Mouse (Mus musculus): Measurements from ENCODE around the gene Lbx1. TPM values are rescaled to one million over a fixed set of nuclear protein-coding genes. Genes with fewer than 3 reads are reported as not detected.

Gene Lbx1
- polyA plus RNA-seq, 1 experiment from 2014 or later = 0.22 TPM

DNA sequence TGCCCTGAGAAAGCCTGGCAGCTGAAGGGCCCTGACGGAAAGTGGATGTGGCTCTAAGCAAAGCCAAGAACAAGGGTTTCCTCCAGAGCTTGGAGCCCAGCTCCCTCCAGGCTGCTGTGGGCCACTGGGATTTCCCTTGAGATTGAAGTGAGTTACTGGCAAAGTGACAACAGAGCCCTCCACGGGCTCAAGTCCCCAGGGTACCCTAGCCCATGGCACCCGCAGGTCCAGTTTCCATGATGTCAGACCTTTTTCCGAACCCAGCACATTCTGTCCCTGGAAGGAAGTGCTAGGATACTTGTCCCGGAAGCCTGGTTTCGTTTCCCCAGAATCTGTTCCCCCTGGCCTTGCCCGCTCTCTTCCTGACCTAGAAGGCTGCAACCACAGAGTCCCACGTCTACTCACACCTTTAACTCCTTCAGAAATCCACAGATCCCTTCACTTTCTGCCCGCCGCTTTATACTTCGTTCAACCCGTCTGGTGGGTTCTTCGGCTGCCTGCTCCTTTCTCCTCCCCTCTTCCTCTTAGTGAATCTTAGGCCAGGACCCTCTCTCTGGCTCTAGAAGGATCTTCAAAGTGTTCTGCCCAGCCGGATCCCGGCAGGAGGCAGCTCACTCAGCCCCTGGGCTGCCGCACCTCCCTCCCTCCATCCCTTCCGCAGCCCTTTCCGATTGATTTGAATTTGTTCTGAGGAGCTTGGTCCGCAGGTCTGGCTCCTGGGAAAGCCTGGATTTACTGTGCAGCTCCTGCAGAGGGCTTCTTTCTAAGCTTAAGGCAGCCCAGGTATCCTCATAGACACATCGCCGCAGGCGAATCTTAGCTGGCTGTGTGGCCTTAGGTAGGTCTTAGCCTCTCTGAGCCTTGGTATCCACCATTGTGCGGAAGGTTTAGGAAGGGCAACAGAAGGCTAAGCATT is 7.0 kb upstream of the Lbx1 start:
- peaks cover 100% of the 10 kb centered on the region for H3K27me3 ChIP-seq (replicated peaks; ENCODE audit: low read depth, poor library complexity, severe bottlenecking)
- WGBS = under 1% methylated on average over 23 of the region's 23 CpGs
- no peaks in the 10 kb centered on the region for H3K9me3 ChIP-seq
- no peak overlapping the region for H3K4me3 ChIP-seq
- peak; percentile 60 for DNase-seq (ENCODE audit: low spot score)
- H3K36me3 ChIP-seq (replicated peaks) = no peaks in the 10 kb centered on the region
- no peak overlapping the region for H3K27ac ChIP-seq (replicated peaks)
- H3K4me1 ChIP-seq = peaks cover 20% of the 10 kb centered on the region

GRCm38 (mm10) chr19:45242017-45242347 is 6.4 kb upstream of the Lbx1 start:
- DNase-seq (ENCODE audit: low spot score) = peak; percentile 35
- WGBS = 7% methylated on average over 4 of the region's 4 CpGs
- no peaks in the 10 kb centered on the region for H3K36me3 ChIP-seq (replicated peaks)
- peaks cover 100% of the 10 kb centered on the region for H3K27me3 ChIP-seq (replicated peaks; ENCODE audit: low read depth, poor library complexity, severe bottlenecking)
- H3K27ac ChIP-seq (replicated peaks) = no peak overlapping the region
- no peak overlapping the region for H3K4me3 ChIP-seq
- peaks cover 25% of the 10 kb centered on the region for H3K4me1 ChIP-seq
- H3K9me3 ChIP-seq = no peaks in the 10 kb centered on the region

DNA sequence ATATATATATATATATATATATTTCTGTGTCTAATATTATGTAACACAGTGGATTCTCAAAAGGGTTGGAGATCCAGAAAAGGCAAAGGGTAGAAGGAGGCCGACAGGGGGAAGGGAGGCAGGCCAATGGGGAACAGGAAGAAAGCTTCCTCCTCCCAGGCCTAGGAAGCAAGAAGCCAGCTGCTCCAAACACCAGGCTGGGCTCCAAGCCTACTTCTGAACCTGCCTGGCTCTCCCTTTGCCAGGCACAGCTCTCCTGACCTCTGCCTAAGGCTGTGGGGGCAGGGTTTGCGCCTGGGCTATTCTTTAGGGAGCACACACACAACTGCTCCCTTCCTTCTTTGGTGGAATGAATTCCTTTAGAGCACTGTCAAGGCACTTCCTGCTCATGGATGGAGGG is 4.4 kb upstream of the Lbx1 start:
- no peak overlapping the region for H3K4me3 ChIP-seq
- peaks cover 45% of the 10 kb centered on the region for H3K4me1 ChIP-seq
- H3K27ac ChIP-seq (replicated peaks) = no peak overlapping the region
- H3K9me3 ChIP-seq = no peaks in the 10 kb centered on the region
- H3K27me3 ChIP-seq (replicated peaks; ENCODE audit: low read depth, poor library complexity, severe bottlenecking) = peaks cover 100% of the 10 kb centered on the region
- no peak for DNase-seq (ENCODE audit: low spot score)
- H3K36me3 ChIP-seq (replicated peaks) = no peaks in the 10 kb centered on the region
- WGBS = 0% methylated on average over 2 of the region's 2 CpGs

GRCm38 (mm10) chr19:45239191-45239590 is 3.6 kb upstream of the Lbx1 start:
- no peak overlapping the region for H3K4me3 ChIP-seq
- H3K27me3 ChIP-seq (replicated peaks; ENCODE audit: low read depth, poor library complexity, severe bottlenecking) = peaks cover 100% of the 10 kb centered on the region
- H3K9me3 ChIP-seq = no peaks in the 10 kb centered on the region
- no peaks in the 10 kb centered on the region for H3K36me3 ChIP-seq (replicated peaks)
- H3K4me1 ChIP-seq = peaks cover 48% of the 10 kb centered on the region
- DNase-seq (ENCODE audit: low spot score) = no peak
- WGBS = 13% methylated on average over 1 of the region's 1 CpGs
- no peak overlapping the region for H3K27ac ChIP-seq (replicated peaks)

DNA sequence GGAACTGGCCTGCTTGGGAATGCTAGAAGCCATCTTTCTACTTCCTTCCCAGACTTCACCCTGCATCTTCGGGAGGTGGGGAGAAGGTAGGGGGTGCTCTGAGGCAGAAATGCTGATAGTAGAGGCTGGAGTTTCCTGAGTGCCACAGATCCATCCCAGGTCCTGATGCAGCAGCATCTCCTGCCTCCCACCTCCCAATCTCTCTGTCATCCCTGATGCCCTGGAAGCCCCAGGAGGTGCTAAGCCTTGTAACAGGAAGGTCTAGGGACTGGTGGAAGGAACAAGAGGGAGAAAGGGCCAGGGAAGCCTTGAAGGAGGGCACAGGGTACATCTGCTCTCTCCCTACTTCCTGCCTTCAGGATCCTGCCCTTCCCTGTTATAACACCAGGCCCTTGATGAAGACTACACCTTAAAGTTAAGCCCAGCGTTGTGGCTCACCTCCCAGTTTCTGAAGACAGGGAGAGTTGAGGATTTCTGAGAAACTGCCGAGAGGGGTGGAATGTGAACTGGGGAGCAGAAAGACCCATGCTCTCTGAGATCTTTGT is 2.1 kb upstream of the Lbx1 start:
- Histone ChIP-seq H3K4me3 (no peak overlapping the region), H3K27ac (replicated peaks) (no peak overlapping the region), H3K9me3 (no peaks in the 10 kb centered on the region), H3K27me3 (replicated peaks; ENCODE audit: low read depth, poor library complexity, severe bottlenecking) (peaks cover 100% of the 10 kb centered on the region), H3K4me1 (peaks cover 44% of the 10 kb centered on the region), H3K36me3 (replicated peaks) (no peaks in the 10 kb centered on the region)
- no peak for DNase-seq (ENCODE audit: low spot score)
- WGBS = 3% methylated on average over 3 of the region's 3 CpGs

- Histone ChIP-seq H3K27me3 (replicated peaks; ENCODE audit: low read depth, poor library complexity, severe bottlenecking) (peaks cover 100% of the 10 kb centered on the region), H3K27ac (replicated peaks) (no peak overlapping the region), H3K4me1 (peaks cover 38% of the 10 kb centered on the region), H3K4me3 (peak overlapping the region; percentile 48; the same call in 1 of the 2 replicates), H3K36me3 (replicated peaks) (no peaks in the 10 kb centered on the region), H3K9me3 (no peaks in the 10 kb centered on the region)
- peak; percentile 16 for DNase-seq (ENCODE audit: low spot score)
- WGBS = under 1% methylated on average over 8 of the region's 8 CpGs
Observed at GRCm38 (mm10) chr19:45237099-45237498, 1.5 kb upstream of the Lbx1 start.

- Histone ChIP-seq H3K36me3 (replicated peaks) (no peaks in the 10 kb centered on the region), H3K4me3 (peak overlapping the region; percentile 48), H3K27ac (replicated peaks) (peak overlapping the region; percentile 14; the same call in 1 of the 2 replicates), H3K9me3 (no peaks in the 10 kb centered on the region), H3K27me3 (replicated peaks; ENCODE audit: low read depth, poor library complexity, severe bottlenecking) (peaks cover 100% of the 10 kb centered on the region), H3K4me1 (peaks cover 39% of the 10 kb centered on the region)
- under 1% methylated on average over 39 of the region's 39 CpGs for WGBS
- DNase-seq (ENCODE audit: low spot score) = peak; percentile 83
Observed at GRCm38 (mm10) chr19:45236363-45236942, 841 bp upstream of the Lbx1 start.

DNA sequence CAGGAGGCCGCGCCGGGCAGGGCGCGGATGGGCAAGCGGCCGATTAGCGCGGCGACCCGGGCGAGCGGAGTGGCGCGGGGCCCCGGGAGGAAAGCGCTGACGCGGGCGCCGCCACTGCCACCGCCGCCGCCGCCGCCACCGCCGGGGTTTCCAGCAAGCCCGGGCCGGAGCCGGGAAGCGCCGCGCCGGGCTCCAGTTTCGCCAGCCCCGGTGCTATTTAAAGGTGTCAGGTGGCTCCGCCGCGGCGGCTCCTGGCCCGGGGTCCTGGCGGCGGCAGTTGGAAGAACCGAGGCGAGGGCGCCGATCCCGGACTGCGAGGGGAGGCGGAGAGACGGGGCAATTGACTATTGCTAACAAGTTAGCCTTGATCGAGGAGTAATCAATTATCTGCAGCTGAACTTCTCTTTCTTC is 276 bp downstream of the Lbx1 start:
- Histone ChIP-seq H3K4me1 (peaks cover 47% of the 10 kb centered on the region), H3K9me3 (no peaks in the 10 kb centered on the region), H3K27me3 (replicated peaks; ENCODE audit: low read depth, poor library complexity, severe bottlenecking) (peaks cover 100% of the 10 kb centered on the region), H3K4me3 (peak overlapping the region; percentile 48), H3K36me3 (replicated peaks) (no peaks in the 10 kb centered on the region), H3K27ac (replicated peaks) (no peak overlapping the region; the same call in 1 of the 2 replicates)
- WGBS = under 1% methylated on average over 53 of the region's 53 CpGs
- DNase-seq (ENCODE audit: low spot score) = peak; percentile 62

DNA sequence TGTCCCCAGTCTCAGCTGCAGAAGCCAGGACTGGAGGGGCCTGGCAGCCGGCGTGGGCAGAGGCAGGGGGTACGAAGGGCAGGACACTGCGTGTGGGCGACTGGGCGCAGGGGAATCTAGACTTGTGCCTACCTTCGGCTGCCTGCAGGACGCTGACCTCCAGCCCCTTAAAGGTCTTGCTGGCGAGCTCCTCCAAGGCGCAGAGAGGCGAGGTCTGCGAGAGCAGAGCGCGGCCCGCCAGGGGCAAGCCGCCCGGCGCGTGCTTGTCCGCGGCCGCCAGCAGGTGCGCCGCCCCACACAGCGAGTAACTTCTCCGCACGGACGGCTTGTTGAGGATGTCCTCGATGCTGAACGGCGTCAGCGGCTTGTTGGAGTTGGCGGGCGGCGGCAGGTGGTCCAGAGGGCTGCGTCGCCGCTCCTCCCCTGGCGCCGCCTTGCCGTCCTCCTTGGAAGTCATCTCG is 811 bp downstream of the Lbx1 start:
- Histone ChIP-seq H3K4me1 (peaks cover 47% of the 10 kb centered on the region), H3K27me3 (replicated peaks; ENCODE audit: low read depth, poor library complexity, severe bottlenecking) (peaks cover 100% of the 10 kb centered on the region), H3K9me3 (no peaks in the 10 kb centered on the region), H3K36me3 (replicated peaks) (no peaks in the 10 kb centered on the region), H3K4me3 (peak overlapping the region; percentile 48), H3K27ac (replicated peaks) (no peak overlapping the region; the same call in 1 of the 2 replicates)
- peak; percentile 71 for DNase-seq (ENCODE audit: low spot score)
- WGBS = under 1% methylated on average over 42 of the region's 42 CpGs

- under 1% methylated on average over 22 of the region's 22 CpGs for WGBS
Observed at GRCm38 (mm10) chr19:45234191-45234770, 1.3 kb downstream of the Lbx1 start.

GRCm38 (mm10) chr19:45233496-45234127 is 2.0 kb downstream of the Lbx1 start:
- Histone ChIP-seq H3K27ac (replicated peaks) (no peak overlapping the region), H3K4me3 (peak overlapping the region; percentile 38), H3K4me1 (peaks cover 50% of the 10 kb centered on the region), H3K36me3 (replicated peaks) (no peaks in the 10 kb centered on the region), H3K27me3 (replicated peaks; ENCODE audit: low read depth, poor library complexity, severe bottlenecking) (peaks cover 100% of the 10 kb centered on the region), H3K9me3 (no peaks in the 10 kb centered on the region)
- DNase-seq (ENCODE audit: low spot score) = peak; percentile 60
- under 1% methylated on average over 60 of the region's 60 CpGs for WGBS

More at GRCm38 (mm10) chr19:45234191-45234770, 1.3 kb downstream of the Lbx1 start:
- Histone ChIP-seq H3K27me3 (replicated peaks; ENCODE audit: low read depth, poor library complexity, severe bottlenecking) (peaks cover 100% of the 10 kb centered on the region), H3K4me3 (peak overlapping the region; percentile 48), H3K9me3 (no peaks in the 10 kb centered on the region), H3K4me1 (peaks cover 50% of the 10 kb centered on the region), H3K36me3 (replicated peaks) (no peaks in the 10 kb centered on the region), H3K27ac (replicated peaks) (no peak overlapping the region)
- no peak for DNase-seq (ENCODE audit: low spot score)
